Mouse (Mus musculus) testis, adult 2 months (tissue): ENCODE measurements around the gene Ddah2. TPM values are rescaled to one million over a fixed set of nuclear protein-coding genes. Genes with fewer than 3 reads are reported as not detected.
A peak's percentile ranks its signal among the peaks of the same experiment; 100 is the strongest.

Experiments
- H3K27ac ChIP-seq: fragments of 200-500 bp; 2 replicates; pipeline ENCODE4 v1.5.1; 2012; ENCODE audit warnings: low read depth, low read length; ENCODE audit not compliant: control insufficient read depth, insufficient read depth
- H3K27me3 ChIP-seq: fragments of 200-500 bp; 2 replicates; pipeline ENCODE4 v1.6.1; 2012; ENCODE audit warnings: mild to moderate bottlenecking, low read length, moderate library complexity; ENCODE audit not compliant: control insufficient read depth, insufficient read depth
- H3K36me3 ChIP-seq: fragments of 200-500 bp; 2 replicates; pipeline ENCODE4 v1.6.1; 2012; ENCODE audit warnings: mild to moderate bottlenecking, low read length; ENCODE audit not compliant: control insufficient read depth, insufficient read depth
- H3K4me1 ChIP-seq: fragments of 200-500 bp; 2 replicates; pipeline ENCODE4 v1.6.1; 2012; ENCODE audit warnings: low read length; ENCODE audit not compliant: control insufficient read depth, insufficient read depth
- H3K4me3 ChIP-seq: fragments of 200-500 bp; 2 replicates; pipeline ENCODE4 v1.5.1; 2012; ENCODE audit warnings: low read depth, mild to moderate bottlenecking, low read length, moderate library complexity, mixed read lengths; ENCODE audit not compliant: control insufficient read depth
- CTCF ChIP-seq: fragments of 200-500 bp; IDR thresholded peaks from 2 replicates; pipeline ENCODE4 v1.5.1; 2012; ENCODE audit warnings: low read depth, mild to moderate bottlenecking, inconsistent platforms, low read length, moderate library complexity; ENCODE audit not compliant: control insufficient read depth, insufficient read depth, insufficient replicate concordance
- POLR2A ChIP-seq: fragments of 200-500 bp; IDR thresholded peaks from 2 replicates; pipeline ENCODE4 v1.6.1; 2012; ENCODE audit warnings: low read depth, mild to moderate bottlenecking, inconsistent platforms, low read length, moderate library complexity; ENCODE audit not compliant: control insufficient read depth
- polyA plus RNA-seq: library from polyadenylated mRNA; depleted of rRNA; stranded (reverse); fragments of >200 nt; gene quantifications from 2 replicates; pipeline ENCODE4 v1.2.3, GENCODE M21; 2012

The Ddah2 gene
- polyA plus RNA-seq, 1 experiment, result 11.1 TPM

DNA sequence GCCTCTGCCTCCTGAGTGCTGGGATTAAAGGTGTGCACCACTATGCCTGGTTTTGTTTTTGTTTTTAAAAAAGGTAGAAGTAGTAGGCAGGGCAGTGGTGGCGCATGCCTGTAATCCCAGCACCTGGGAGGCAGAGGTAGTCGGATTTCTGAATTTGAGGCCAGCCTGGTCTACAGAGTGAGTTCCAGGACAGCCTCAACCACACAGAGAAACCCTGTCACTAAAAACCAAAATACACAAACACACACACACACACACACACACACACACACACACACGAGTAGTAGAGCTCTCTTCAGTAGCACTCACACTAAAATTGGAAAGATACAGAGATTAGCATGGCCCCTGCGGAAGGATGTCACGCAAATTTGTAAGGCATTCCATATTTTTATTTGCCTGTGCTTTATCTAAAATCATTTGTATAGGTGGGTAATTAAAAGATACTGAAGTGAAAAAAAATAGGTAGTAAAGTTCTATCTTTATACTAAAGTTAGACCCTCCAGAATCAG, 9.8 kb upstream of the Ddah2 start:
- Histone ChIP-seq H3K27me3 (peaks cover 2% of the 10 kb centered on the region; the same call in 1 of the 2 replicates), H3K4me3 (no peak overlapping the region), H3K36me3 (no peaks in the 10 kb centered on the region), H3K27ac (no peak overlapping the region), H3K4me1 (peaks cover 24% of the 10 kb centered on the region)
- TF ChIP-seq POLR2A, result no peak
- TF ChIP-seq CTCF, result no peak

DNA sequence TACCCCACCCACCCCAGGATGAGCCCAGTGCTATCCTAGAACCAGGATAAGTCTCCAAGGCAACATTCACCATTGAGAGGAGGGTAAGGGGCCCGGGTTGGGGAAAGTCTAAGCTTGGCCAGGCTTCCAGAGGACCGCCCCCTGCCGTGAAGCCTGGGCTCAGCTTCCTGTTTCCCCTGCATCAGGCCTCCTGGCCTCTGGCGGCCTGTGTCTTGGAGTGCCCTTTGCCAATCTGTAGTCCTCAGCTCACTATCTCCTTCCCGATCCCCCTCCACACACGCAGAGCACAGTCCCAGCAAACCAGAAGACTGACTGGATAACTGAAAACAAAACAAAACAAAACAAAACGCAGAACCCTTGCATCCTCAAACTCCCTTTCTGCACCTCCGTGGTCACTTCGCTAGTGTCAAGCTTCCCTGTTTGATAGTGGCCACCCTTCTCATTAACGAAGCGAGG, 9.2 kb upstream of the Ddah2 start, which contains the start of gene Clic1:
Gene Clic1 (plus strand): TSS at position 406 of the 456 bp plus-strand sequence.
- Histone ChIP-seq H3K27me3 (peaks cover 2% of the 10 kb centered on the region; the same call in 1 of the 2 replicates), H3K4me3 (peak within 1 kb of the TSS; percentile 86), H3K36me3 (no peaks in the 10 kb centered on the region), H3K4me1 (peaks cover 24% of the 10 kb centered on the region), H3K27ac (peak within 1 kb of the TSS; percentile 82)
- TF ChIP-seq POLR2A, result peak; percentile 29; the same call in 1 of the 2 replicates
- TF ChIP-seq CTCF, result no peak

GRCm38 (mm10) chr17:35050126-35050750, 8.6 kb upstream of the Ddah2 start:
- TF ChIP-seq CTCF (no peak), POLR2A (peak; percentile 57; the same call in 1 of the 2 replicates)
- Histone ChIP-seq H3K4me3 (peak overlapping the region; percentile 86), H3K4me1 (peaks cover 24% of the 10 kb centered on the region), H3K27me3 (peaks cover 2% of the 10 kb centered on the region; the same call in 1 of the 2 replicates), H3K27ac (peak overlapping the region; percentile 82), H3K36me3 (no peaks in the 10 kb centered on the region)

- peaks cover 2% of the 10 kb centered on the region; the same call in 1 of the 2 replicates for H3K27me3 ChIP-seq
- TF ChIP-seq POLR2A, result 0 out of 2 replicates have a peak, but pooled peaks have one; percentile 30
- TF ChIP-seq CTCF, result no peak
- peak overlapping the region; percentile 78 for H3K27ac ChIP-seq
- H3K4me1 ChIP-seq, result peaks cover 21% of the 10 kb centered on the region
- H3K4me3 ChIP-seq, result peak overlapping the region; percentile 82
- H3K36me3 ChIP-seq, result no peaks in the 10 kb centered on the region
Observed at GRCm38 (mm10) chr17:35051156-35052086, 7.4 kb upstream of the Ddah2 start.

DNA sequence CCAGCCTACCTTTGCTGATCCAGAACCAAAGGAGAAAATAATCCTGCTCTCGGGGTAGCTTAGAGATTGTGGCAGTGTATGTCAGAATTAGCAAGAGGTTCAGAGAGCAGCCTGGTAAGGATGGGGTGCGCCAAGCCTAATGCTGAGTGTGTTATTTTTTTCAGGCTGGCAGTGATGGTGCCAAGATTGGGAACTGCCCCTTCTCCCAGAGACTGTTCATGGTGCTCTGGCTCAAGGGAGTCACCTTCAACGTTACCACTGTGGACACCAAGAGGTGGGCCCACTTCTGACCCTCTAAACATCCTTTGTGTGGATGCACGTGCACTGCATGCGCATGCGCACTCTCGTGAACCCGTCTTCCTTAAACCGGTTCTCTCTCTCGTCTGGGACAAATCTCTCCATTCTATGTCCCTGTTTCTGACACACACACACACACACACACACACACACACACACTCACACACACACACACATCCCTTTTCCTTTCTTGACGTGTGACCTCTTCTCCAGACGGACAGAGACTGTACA, 6.5 kb upstream of the Ddah2 start:
- Histone ChIP-seq H3K4me1 (peaks cover 19% of the 10 kb centered on the region), H3K36me3 (no peaks in the 10 kb centered on the region), H3K27me3 (peaks cover 2% of the 10 kb centered on the region; the same call in 1 of the 2 replicates)

DNA sequence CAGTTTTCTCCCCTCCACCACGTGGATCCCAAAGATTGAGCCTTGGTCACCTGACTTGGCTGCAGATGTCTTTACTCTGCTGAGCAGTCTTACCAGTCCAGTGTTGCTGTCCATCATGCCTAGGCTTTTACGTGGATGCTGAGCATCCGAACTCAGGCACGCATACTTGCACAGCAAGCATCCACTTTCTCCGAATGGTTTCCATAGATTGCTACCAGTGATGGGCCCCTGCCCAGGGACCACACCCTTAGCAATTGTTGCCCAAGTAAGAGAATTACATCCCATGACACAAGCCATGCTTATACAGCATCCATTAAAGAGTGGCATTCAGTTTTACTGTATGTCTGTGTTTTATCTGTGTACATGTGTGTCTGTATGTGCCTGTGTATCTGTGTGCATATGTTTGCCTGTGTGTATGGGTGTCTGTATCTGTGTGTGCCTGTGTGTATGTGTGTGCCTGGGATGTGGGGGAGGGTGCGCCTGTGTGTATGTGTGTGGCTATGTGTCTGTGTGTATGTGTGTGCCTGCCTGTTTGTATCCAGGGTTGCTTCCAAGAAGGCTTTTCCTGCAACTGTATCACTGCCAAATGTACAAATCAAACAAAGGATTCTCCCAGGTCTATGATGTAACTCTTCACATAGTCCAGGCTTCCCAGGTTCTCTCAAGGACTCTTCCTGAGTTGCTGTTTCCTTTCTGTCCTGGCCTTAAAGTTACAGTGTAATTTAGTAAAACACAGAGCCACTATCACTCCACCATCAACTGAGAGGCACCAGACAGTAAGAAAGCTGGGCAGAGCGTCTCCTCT, 2.9 kb upstream of the Ddah2 start:
- Histone ChIP-seq H3K4me3 (no peak overlapping the region), H3K27ac (no peak overlapping the region; the same call in 1 of the 2 replicates), H3K4me1 (peaks cover 25% of the 10 kb centered on the region), H3K36me3 (no peaks in the 10 kb centered on the region), H3K27me3 (no peaks in the 10 kb centered on the region)
- no peak for TF ChIP-seq CTCF
- no peak for TF ChIP-seq POLR2A

More for the DNA sequence above, 6.5 kb upstream of the Ddah2 start:
- H3K27ac ChIP-seq, result no peak overlapping the region
- TF ChIP-seq POLR2A, result no peak
- TF ChIP-seq CTCF, result no peak
- no peak overlapping the region for H3K4me3 ChIP-seq

GRCm38 (mm10) chr17:35057090-35057489, 1.7 kb upstream of the Ddah2 start:
- no peaks in the 10 kb centered on the region for H3K36me3 ChIP-seq
- no peak overlapping the region for H3K4me3 ChIP-seq
- TF ChIP-seq CTCF (no peak), POLR2A (no peak)

More at GRCm38 (mm10) chr17:35057090-35057489, 1.7 kb upstream of the Ddah2 start:
- Histone ChIP-seq H3K27ac (no peak overlapping the region), H3K27me3 (no peaks in the 10 kb centered on the region), H3K4me1 (peaks cover 18% of the 10 kb centered on the region)
